Mouse (Mus musculus): ENCODE measurements around the gene Hmgb1.

The Hmgb1 gene

GRCm38 (mm10) chr5:149184104-149184843 is at the start of gene Hmgb1, which contains the start of gene Uspl1:
Gene Hmgb1, minus strand, starts transcription at chr5:149184489.
Gene Uspl1, plus strand, starts transcription at chr5:149184350.
- peak; percentile 97 to 98 for DNase-seq (ENCODE audit: low spot score in 2 of 2)

GRCm38 (mm10) chr5:149229619-149230339 is 45.5 kb upstream of the Hmgb1 start:
- no peak for DNase-seq (ENCODE audit: low spot score in 2 of 2)

GRCm38 (mm10) chr5:149228700-149229618 is 44.7 kb upstream of the Hmgb1 start:
- DNase-seq (ENCODE audit: low spot score in 2 of 2) = peak; percentile 96

GRCm38 (mm10) chr5:149224666-149225065 is 40.4 kb upstream of the Hmgb1 start:
- no peak for DNase-seq (ENCODE audit: low spot score in 2 of 2)

- DNase-seq (ENCODE audit: low spot score in 2 of 2) = no peak
These were observed 37.1 kb upstream of the Hmgb1 start for GRCm38 (mm10) chr5:149221355-149221754.

- no peak for DNase-seq (ENCODE audit: low spot score in 2 of 2)
These were observed 35.2 kb upstream of the Hmgb1 start for GRCm38 (mm10) chr5:149219493-149219892.

GRCm38 (mm10) chr5:149217524-149218357 is 33.5 kb upstream of the Hmgb1 start:
- DNase-seq (ENCODE audit: low spot score in 2 of 2) = no peak

GRCm38 (mm10) chr5:149215540-149215939 is 31.3 kb upstream of the Hmgb1 start:
- no peak for DNase-seq (ENCODE audit: low spot score in 2 of 2)

GRCm38 (mm10) chr5:149212806-149213205 is 28.5 kb upstream of the Hmgb1 start:
- no peak for DNase-seq (ENCODE audit: low spot score in 2 of 2)

GRCm38 (mm10) chr5:149211041-149211440 is 26.8 kb upstream of the Hmgb1 start:
- no peak for DNase-seq (ENCODE audit: low spot score in 2 of 2)

GRCm38 (mm10) chr5:149209328-149209727 is 25.0 kb upstream of the Hmgb1 start:
- DNase-seq (ENCODE audit: low spot score in 2 of 2) = no peak

- DNase-seq (ENCODE audit: low spot score in 2 of 2) = no peak
These were observed 24.5 kb upstream of the Hmgb1 start for GRCm38 (mm10) chr5:149208776-149209175.

GRCm38 (mm10) chr5:149207661-149208060 is 23.4 kb upstream of the Hmgb1 start:
- DNase-seq (ENCODE audit: low spot score in 2 of 2) = no peak

- DNase-seq (ENCODE audit: low spot score in 2 of 2) = no peak
These were observed 22.0 kb upstream of the Hmgb1 start for GRCm38 (mm10) chr5:149206286-149206685.

GRCm38 (mm10) chr5:149205265-149205664 is 21.0 kb upstream of the Hmgb1 start:
- DNase-seq (ENCODE audit: low spot score in 2 of 2) = no peak

GRCm38 (mm10) chr5:149204822-149205221 is 20.5 kb upstream of the Hmgb1 start:
- DNase-seq (ENCODE audit: low spot score in 2 of 2) = no peak

GRCm38 (mm10) chr5:149203796-149204375 is 19.6 kb upstream of the Hmgb1 start:
- DNase-seq (ENCODE audit: low spot score in 2 of 2) = no peak

- no peak for DNase-seq (ENCODE audit: low spot score in 2 of 2)
These were observed 18.7 kb upstream of the Hmgb1 start for GRCm38 (mm10) chr5:149202941-149203340.

- no peak for DNase-seq (ENCODE audit: low spot score in 2 of 2)
These were observed 14.5 kb upstream of the Hmgb1 start for GRCm38 (mm10) chr5:149198782-149199181.

GRCm38 (mm10) chr5:149196611-149197010 is 12.3 kb upstream of the Hmgb1 start:
- DNase-seq (ENCODE audit: low spot score in 2 of 2) = no peak

- no peak for DNase-seq (ENCODE audit: low spot score in 2 of 2)
These were observed 5.9 kb upstream of the Hmgb1 start for GRCm38 (mm10) chr5:149190160-149190559.
